Mouse (Mus musculus) myocyte (in vitro differentiated cells): ENCODE measurements around the gene Yif1b. TPM values are rescaled to one million over a fixed set of nuclear protein-coding genes. Genes with fewer than 3 reads are reported as not detected.

Experiments used
- H3K27me3 ChIP-seq: one replicate; pipeline ENCODE4 v1.6.1; 2011; ENCODE audit not compliant: control insufficient read depth, insufficient read depth, insufficient read length
- H3K36me3 ChIP-seq: one replicate; pipeline ENCODE4 v1.6.1; 2011; ENCODE audit not compliant: control insufficient read depth, insufficient read depth
- H3K4me2 ChIP-seq: one replicate; pipeline ENCODE4 v1.6.1; 2011; ENCODE audit warnings: low read depth, control low read depth
- H3K4me3 ChIP-seq: one replicate; pipeline ENCODE4 v1.5.1; 2011; ENCODE audit warnings: mild to moderate bottlenecking, control low read depth, moderate library complexity
- H3K79me2 ChIP-seq: one replicate; pipeline ENCODE4 v1.6.1; 2011; ENCODE audit not compliant: control insufficient read depth, insufficient read depth
- H3ac ChIP-seq: one replicate; pipeline ENCODE4 v1.6.1; 2011; ENCODE audit not compliant: control insufficient read depth, insufficient read length
- CEBPB ChIP-seq: IDR thresholded peaks from 2 replicates; pipeline ENCODE4 v1.6.1; 2011; ENCODE audit warnings: mild to moderate bottlenecking, moderate library complexity; ENCODE audit not compliant: poor library complexity, insufficient read depth, severe bottlenecking
- E2F4 ChIP-seq: IDR thresholded peaks from one replicate; pipeline ENCODE4 v1.6.1; 2011; ENCODE audit warnings: mild to moderate bottlenecking, control low read depth, moderate library complexity; ENCODE audit not compliant: insufficient read depth
- MAX ChIP-seq: IDR thresholded peaks from one replicate; pipeline ENCODE4 v1.6.1; 2011; ENCODE audit warnings: low read depth, mild to moderate bottlenecking, control low read depth
- MYOD1 ChIP-seq, 3 experiments: IDR thresholded peaks; one replicate each; pipeline ENCODE4 v1.6.1; 2011; ENCODE audit warnings: control low read depth in 2 of 3, low read depth in 2 of 3, mild to moderate bottlenecking in 2 of 3, moderate library complexity in 1 of 3; ENCODE audit not compliant: insufficient read length in 2 of 3, control insufficient read depth in 1 of 3
- MYOG ChIP-seq, 3 experiments: IDR thresholded peaks; one replicate each; pipeline ENCODE4 v1.6.1; 2011; ENCODE audit warnings: control low read depth in 2 of 3, low read depth in 2 of 3, mild to moderate bottlenecking in 2 of 3; ENCODE audit not compliant: insufficient read length in 2 of 3, control insufficient read depth in 1 of 3, insufficient read depth in 1 of 3
- POLR2A ChIP-seq: IDR thresholded peaks from one replicate; pipeline ENCODE4 v1.6.1; 2011; ENCODE audit warnings: low read depth, mild to moderate bottlenecking, control low read depth, moderate library complexity; ENCODE audit not compliant: insufficient read length
- POLR2AphosphoS2 ChIP-seq: IDR thresholded peaks from one replicate; pipeline ENCODE4 v1.6.1; 2011; ENCODE audit warnings: low read depth, control low read depth; ENCODE audit not compliant: insufficient read length
- REST ChIP-seq: IDR thresholded peaks from one replicate; pipeline ENCODE4 v1.6.1; 2011; ENCODE audit warnings: mild to moderate bottlenecking, control low read depth, moderate library complexity; ENCODE audit not compliant: insufficient read depth, insufficient read length
- SRF ChIP-seq: IDR thresholded peaks from one replicate; pipeline ENCODE4 v1.6.1; 2011; ENCODE audit warnings: low read depth; ENCODE audit not compliant: control insufficient read depth, insufficient read length
- TCF12 ChIP-seq: IDR thresholded peaks from one replicate; pipeline ENCODE4 v1.6.1; 2011; ENCODE audit warnings: mild to moderate bottlenecking, control low read depth; ENCODE audit not compliant: poor library complexity, insufficient read depth, severe bottlenecking
- TCF3 ChIP-seq: IDR thresholded peaks from one replicate; pipeline ENCODE4 v1.6.1; 2011; ENCODE audit warnings: low read depth, control low read depth; ENCODE audit not compliant: insufficient read length
- USF1 ChIP-seq: IDR thresholded peaks from one replicate; pipeline ENCODE4 v1.6.1; 2011; ENCODE audit warnings: low read depth, mild to moderate bottlenecking, control low read depth, moderate library complexity
- polyA plus RNA-seq: library from polyadenylated mRNA; unstranded; fragments of >200 nt; fragmentation: generic; extraction: Trizol; gene quantifications from one replicate; pipeline ENCODE4 v1.2.1, GENCODE M21; 2012; ENCODE audit warnings: missing spikeins

Gene Yif1b
- polyA plus RNA-seq, 1 experiment, result 166 TPM

- TF ChIP-seq MYOD1 (IDR thresholded peaks at IDR 0.05; ENCODE audit: control insufficient read depth in 1 of 3, insufficient read length in 2 of 3, low read depth in 2 of 3) (no peak), USF1 (no peak), TCF3 (no peak), E2F4 (no peak), TCF12 (no peak), REST (no peak), POLR2A (no peak), MYOG (IDR thresholded peaks at IDR 0.05; ENCODE audit: control insufficient read depth in 1 of 3, insufficient read depth in 1 of 3, insufficient read length in 2 of 3, low read depth in 2 of 3) (no peak), CEBPB (no peak), SRF (no peak), POLR2AphosphoS2 (no peak), MAX (no peak)
- no peak overlapping the region for H3K4me3 ChIP-seq
- no peaks in the 10 kb centered on the region for H3K79me2 ChIP-seq
- no peak overlapping the region for H3ac ChIP-seq
- no peaks in the 10 kb centered on the region for H3K36me3 ChIP-seq
- H3K4me2 ChIP-seq, result no peak overlapping the region
- H3K27me3 ChIP-seq, result no peaks in the 10 kb centered on the region
Observed at GRCm38 (mm10) chr7:29244732-29245416, 6.7 kb downstream of the Yif1b start.

- Histone ChIP-seq H3K79me2 (no peaks in the 10 kb centered on the region), H3K4me2 (no peak overlapping the region), H3K4me3 (no peak overlapping the region), H3K36me3 (no peaks in the 10 kb centered on the region), H3ac (no peak overlapping the region), H3K27me3 (no peaks in the 10 kb centered on the region)
- no peak for TF ChIP-seq POLR2A
Observed at GRCm38 (mm10) chr7:29246015-29246414, 7.9 kb downstream of the Yif1b start.

- H3K79me2 ChIP-seq, result no peaks in the 10 kb centered on the region
- no peaks in the 10 kb centered on the region for H3K27me3 ChIP-seq
- peak overlapping the region; percentile 22 for H3ac ChIP-seq
- TF ChIP-seq SRF, result no peak
- TF ChIP-seq POLR2A, result no peak
- TF ChIP-seq MYOG (IDR thresholded peaks at IDR 0.05; ENCODE audit: control insufficient read depth in 1 of 3, insufficient read depth in 1 of 3, insufficient read length in 2 of 3, low read depth in 2 of 3), result no peak
- no peak for TF ChIP-seq E2F4
- no peak for TF ChIP-seq MAX
- TF ChIP-seq MYOD1 (IDR thresholded peaks at IDR 0.05; ENCODE audit: control insufficient read depth in 1 of 3, insufficient read length in 2 of 3, low read depth in 2 of 3), result no peak
- no peak for TF ChIP-seq POLR2AphosphoS2
- TF ChIP-seq REST, result no peak
- no peak for TF ChIP-seq CEBPB
- TF ChIP-seq USF1, result no peak
- TF ChIP-seq TCF12, result no peak
- no peak for TF ChIP-seq TCF3
- H3K4me3 ChIP-seq, result peak overlapping the region; percentile 59
- H3K4me2 ChIP-seq, result peak overlapping the region; percentile 94
- no peaks in the 10 kb centered on the region for H3K36me3 ChIP-seq
Observed at GRCm38 (mm10) chr7:29246619-29247313, 8.6 kb downstream of the Yif1b start.

GRCm38 (mm10) chr7:29247314-29247700, 9.2 kb downstream of the Yif1b start:
- TF ChIP-seq POLR2A, result peak; percentile 11
- TF ChIP-seq E2F4, result no peak
- Histone ChIP-seq H3K4me2 (peak overlapping the region; percentile 94), H3K79me2 (no peaks in the 10 kb centered on the region), H3K27me3 (no peaks in the 10 kb centered on the region), H3ac (peak overlapping the region; percentile 22), H3K4me3 (peak overlapping the region; percentile 59), H3K36me3 (no peaks in the 10 kb centered on the region)

GRCm38 (mm10) chr7:29247706-29248105, 9.6 kb downstream of the Yif1b start:
- no peaks in the 10 kb centered on the region for H3K79me2 ChIP-seq
- peak overlapping the region; percentile 59 for H3K4me3 ChIP-seq
- no peaks in the 10 kb centered on the region for H3K36me3 ChIP-seq
- TF ChIP-seq TCF12 (no peak), POLR2A (peak; percentile 16)
- no peaks in the 10 kb centered on the region for H3K27me3 ChIP-seq
- peak overlapping the region; percentile 22 for H3ac ChIP-seq
- H3K4me2 ChIP-seq, result peak overlapping the region; percentile 94
